Mouse (Mus musculus) stomach, postnatal 0 days (tissue): ENCODE measurements around the gene Vsx2.

Source experiments
- CTCF ChIP-seq: IDR thresholded peaks from 2 replicates; pipeline ENCODE4 v1.5.1; 2016; ENCODE audit warnings: antibody characterized with exemption, low read depth, mild to moderate bottlenecking, moderate library complexity
- EP300 ChIP-seq: optimal IDR thresholded peaks from 2 replicates; pipeline ENCODE3; 2016; ENCODE audit warnings: antibody characterized with exemption

DNA sequence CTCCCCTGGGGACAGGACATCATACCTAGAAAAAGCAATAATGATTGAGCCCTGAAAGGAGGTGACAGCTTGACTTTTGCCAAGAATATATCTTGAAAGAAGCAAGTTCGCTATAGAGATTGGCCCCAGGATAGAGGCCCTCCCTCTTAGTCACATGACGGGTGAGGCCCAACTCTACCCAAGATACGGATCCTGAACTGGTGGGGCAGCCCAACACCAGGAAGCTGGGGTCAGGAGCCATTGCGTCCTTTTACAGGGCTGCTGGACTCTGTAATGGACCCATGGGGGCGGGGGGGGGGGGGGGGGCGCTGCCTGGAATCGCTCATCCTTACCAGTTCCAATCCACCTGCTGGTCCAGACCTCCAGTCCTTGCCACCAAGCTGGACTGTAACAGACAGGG, 34.4 kb downstream of the Vsx2 start:
- no peak for TF ChIP-seq CTCF
- no peak for TF ChIP-seq EP300
